Mouse (Mus musculus): ENCODE results near the gene Camk2d.

DNA sequence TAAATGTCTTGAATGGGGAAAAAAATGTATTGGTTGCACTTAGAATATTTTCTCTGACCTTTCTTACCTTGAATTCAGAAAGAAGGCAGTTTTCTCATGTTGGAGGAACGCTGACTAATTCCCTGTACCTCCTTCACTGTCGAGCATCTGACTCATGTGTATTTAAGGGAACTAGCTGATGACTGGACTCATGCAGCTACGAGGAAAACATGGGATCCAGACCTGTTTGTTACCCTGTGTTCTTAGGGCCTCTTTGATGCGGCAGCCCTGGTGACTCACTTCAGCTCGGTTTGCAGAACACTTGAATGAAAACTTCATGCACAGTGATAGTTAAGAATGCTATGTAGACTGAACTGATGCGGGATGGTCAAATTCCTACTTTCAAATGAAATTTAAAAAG, 64.9 kb downstream of the Camk2d start:
- TF ChIP-seq CTCF (IDR thresholded peaks at IDR 0.05; ENCODE audit: control insufficient read depth, insufficient read depth, low read length): no peak
- no peak for TF ChIP-seq POLR2A (IDR thresholded peaks at IDR 0.05; ENCODE audit: borderline replicate concordance, control insufficient read depth, low read depth, low read length)
